In genomic region chr13:110492296-110493001, GRCm38 (mm10) we compare ENCODE assay signal across 10 mouse cellular contexts.
A peak's percentile ranks its signal among the peaks of the same experiment; 100 is the strongest.
DNase-seq lines count a peak whose midpoint lies in the region; ATAC-seq and TF ChIP-seq lines count a peak whose summit lies in the region.
"Had no signal": no experiment of that assay in that cellular context is flagged by ENCODE, and none has a peak within 500 bp of the region (broad histone marks: within the 10 kb centered on the region; RNA-seq: fewer than 3 reads in every experiment).

No protein-coding gene starts in this region.

- no peaks in the 10 kb centered on the region for H3K27me3 ChIP-seq in lung, postnatal 0 days (replicated peaks; ENCODE audit: insufficient read depth, low read length)
- no peaks in the 10 kb centered on the region for H3K27me3 ChIP-seq in midbrain, embryonic 10.5 days (ENCODE audit: low read depth, poor library complexity, severe bottlenecking)
- H3K27me3 ChIP-seq: heart, embryonic 13.5 days; stomach, embryonic 15.5 days had no signal

- no peak overlapping the region for H3K9ac ChIP-seq in lung, postnatal 0 days (replicated peaks; ENCODE audit: low read depth)
- H3K9ac ChIP-seq: heart, embryonic 13.5 days; stomach, embryonic 15.5 days had no signal

- H3K27ac ChIP-seq in lung, postnatal 0 days (ENCODE audit: low read length) = no peak overlapping the region
- 0 out of 2 replicates have a peak overlapping the region, but pooled peaks have one; percentile 28 for H3K27ac ChIP-seq in midbrain, embryonic 10.5 days (replicated peaks)
- H3K27ac ChIP-seq: heart, embryonic 13.5 days; stomach, embryonic 15.5 days had no signal

- DNase-seq in adrenal gland, adult 2 months = peak; percentile 14
- DNase-seq in adrenal gland, adult 8-10 months = no peak
- peak; percentile 42 for DNase-seq in lung, postnatal 0 days (ENCODE audit: low spot score)
- DNase-seq in lung, postnatal 25 days (ENCODE audit: low spot score) = no peak
- DNase-seq in midbrain, embryonic 10.5 days (ENCODE audit: low spot score) = peak; percentile 63
- peak; percentile 13 for DNase-seq in yolk sac, embryonic 10.5 days (ENCODE audit: low spot score)
- DNase-seq in cerebellum, adult 11-12 months = no peak
- no peak for DNase-seq in spleen, postnatal 10 days (ENCODE audit: low spot score in 2 of 2)

- no peaks in the 10 kb centered on the region for H3K36me3 ChIP-seq in lung, postnatal 0 days (ENCODE audit: insufficient read depth, low read length)
- no peaks in the 10 kb centered on the region for H3K36me3 ChIP-seq in midbrain, embryonic 10.5 days
- H3K36me3 ChIP-seq: heart, embryonic 13.5 days; stomach, embryonic 15.5 days had no signal

- no peak for TF ChIP-seq CTCF in lung, postnatal 0 days (IDR thresholded peaks at IDR 0.05)

- H3K4me1 ChIP-seq in lung, postnatal 0 days (ENCODE audit: insufficient read depth, low read depth, low read length) = no peaks in the 10 kb centered on the region
- H3K4me1 ChIP-seq in midbrain, embryonic 10.5 days = peaks cover 12% of the 10 kb centered on the region
- H3K4me1 ChIP-seq: stomach, embryonic 15.5 days had no signal

- peak; percentile 46; the same call in 1 of the 2 replicates for ATAC-seq in lung, postnatal 0 days

- no peak for TF ChIP-seq EP300 in lung, postnatal 0 days (IDR thresholded peaks at IDR 0.05)

- H3K4me3 ChIP-seq in lung, postnatal 0 days (ENCODE audit: low read depth, low read length) = no peak overlapping the region
- no peak overlapping the region for H3K4me3 ChIP-seq in midbrain, embryonic 10.5 days
- H3K4me3 ChIP-seq: heart, embryonic 13.5 days; stomach, embryonic 15.5 days had no signal

- no peak overlapping the region for H3K4me2 ChIP-seq in lung, postnatal 0 days (replicated peaks; ENCODE audit: low read depth, low read length)
- H3K4me2 ChIP-seq: heart, embryonic 13.5 days; stomach, embryonic 15.5 days had no signal

- no peaks in the 10 kb centered on the region for H3K9me3 ChIP-seq in lung, postnatal 0 days (ENCODE audit: low read length)
- no peaks in the 10 kb centered on the region for H3K9me3 ChIP-seq in midbrain, embryonic 10.5 days (replicated peaks)
- H3K9me3 ChIP-seq: heart, embryonic 13.5 days; stomach, embryonic 15.5 days had no signal

- WGBS in lung, postnatal 0 days = 42% methylated on average over 9 of the region's 9 CpGs
- WGBS in midbrain, embryonic 10.5 days = 55% methylated on average over 9 of the region's 9 CpGs

Comparison
In these comparisons a context has a peak if more than half of its experiments do, and no peak if none do; other contexts are left out.
1. DNase-seq: peak in adrenal gland, adult 2 months (single experiment), lung, postnatal 0 days (single experiment), midbrain, embryonic 10.5 days (single experiment) and yolk sac, embryonic 10.5 days (single experiment); none in adrenal gland, adult 8-10 months (single experiment), lung, postnatal 25 days (single experiment), cerebellum, adult 11-12 months (single experiment) and spleen, postnatal 10 days (0 of 2).